Mouse (Mus musculus) testis, adult 2 months (tissue): ENCODE data around the gene Tbx3.

Experiments used
- CTCF ChIP-seq: fragments of 200-500 bp; IDR thresholded peaks from 2 replicates; pipeline ENCODE4 v1.5.1; 2012; ENCODE audit warnings: low read depth, mild to moderate bottlenecking, inconsistent platforms, low read length, moderate library complexity; ENCODE audit not compliant: control insufficient read depth, insufficient read depth, insufficient replicate concordance
- POLR2A ChIP-seq: fragments of 200-500 bp; IDR thresholded peaks from 2 replicates; pipeline ENCODE4 v1.6.1; 2012; ENCODE audit warnings: low read depth, mild to moderate bottlenecking, inconsistent platforms, low read length, moderate library complexity; ENCODE audit not compliant: control insufficient read depth

DNA sequence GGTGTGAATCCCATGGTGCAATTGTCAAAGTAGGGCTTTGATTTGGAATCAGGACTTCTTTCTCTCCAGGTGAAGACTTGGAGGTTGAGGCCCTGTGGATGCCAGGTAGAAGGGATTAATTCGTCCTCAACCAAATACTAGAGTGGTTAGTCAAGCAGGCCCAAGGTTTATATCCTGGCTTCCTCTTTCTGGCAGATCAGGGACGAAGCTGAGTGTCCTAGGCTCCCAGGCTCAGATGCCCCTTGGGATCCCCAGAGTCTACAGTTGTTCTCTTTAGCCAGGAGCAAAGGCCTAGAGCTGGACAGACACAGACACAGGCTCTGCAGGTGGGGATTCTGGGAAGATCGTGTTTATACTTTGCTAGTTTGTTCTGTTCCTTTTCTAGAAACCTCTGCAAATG is 17.8 kb downstream of the Tbx3 start:
- no peak for TF ChIP-seq POLR2A
- TF ChIP-seq CTCF = no peak
